Mouse (Mus musculus) mesoderm, embryonic 11.5 days (tissue): ENCODE measurements around the gene Romo1.
A peak's percentile ranks its signal among the peaks of the same experiment; 100 is the strongest.
"Not testable (repeated sequence)": the region's sequence is repeated elsewhere in the genome, so short reads cannot be mapped to it uniquely, and the experiment has no call there.

Experiments used
- DNase-seq: peaks from one replicate; pipeline ENCODE4 v3.0.0-alpha.2; 2012; ENCODE audit warnings: low read depth, low spot score

Romo1 gene

GRCm38 (mm10) chr2:156143953-156144724 lies at the start of gene Romo1, which contains the start of gene Nfs1:
TSS of gene Romo1 (plus strand) at chr2:156144039.
TSS of gene Nfs1 (minus strand) at chr2:156144186.
- peak; percentile 97 for DNase-seq

GRCm38 (mm10) chr2:156110627-156111357 lies 33.0 kb upstream of the Romo1 start:
- DNase-seq = peak; percentile 40

GRCm38 (mm10) chr2:156111358-156112079 lies 32.3 kb upstream of the Romo1 start, which contains the start of the genes Cpne1 and Rbm12:
TSS of gene Cpne1 (minus strand) at chr2:156111965.
TSS of gene Rbm12 (minus strand) at chr2:156111978.
- DNase-seq = peak; percentile 93

GRCm38 (mm10) chr2:156112080-156112423 lies 31.8 kb upstream of the Romo1 start:
- DNase-seq = not testable (repeated sequence)

GRCm38 (mm10) chr2:156119566-156119965 lies 24.3 kb upstream of the Romo1 start:
- DNase-seq = no peak

GRCm38 (mm10) chr2:156123731-156124130 lies 20.1 kb upstream of the Romo1 start:
- no peak for DNase-seq

- no peak for DNase-seq
Measured at GRCm38 (mm10) chr2:156126992-156127391, 16.8 kb upstream of the Romo1 start, which contains the start of gene Gm28036. TSS of gene Gm28036 (minus strand) at chr2:156127092.

- no peak for DNase-seq
Measured at GRCm38 (mm10) chr2:156134161-156134560, 9.7 kb upstream of the Romo1 start.

- no peak for DNase-seq
Measured at GRCm38 (mm10) chr2:156135695-156136094, 8.1 kb upstream of the Romo1 start.

- DNase-seq = no peak
Measured at GRCm38 (mm10) chr2:156142820-156143219, 1.0 kb upstream of the Romo1 start.

GRCm38 (mm10) chr2:156143367-156143766 lies 472 bp upstream of the Romo1 start:
- DNase-seq = no peak

- DNase-seq = no peak
Measured at GRCm38 (mm10) chr2:156145486-156146130, 1.8 kb downstream of the Romo1 start.

- DNase-seq = no peak
Measured at GRCm38 (mm10) chr2:156146272-156146989, 2.6 kb downstream of the Romo1 start.

GRCm38 (mm10) chr2:156147316-156147915 lies 3.6 kb downstream of the Romo1 start:
- no peak for DNase-seq

- DNase-seq = no peak
Measured at GRCm38 (mm10) chr2:156151538-156151937, 7.7 kb downstream of the Romo1 start.

GRCm38 (mm10) chr2:156165478-156165877 lies 21.6 kb downstream of the Romo1 start:
- no peak for DNase-seq

- DNase-seq = no peak
Measured at GRCm38 (mm10) chr2:156166557-156166956, 22.7 kb downstream of the Romo1 start.

GRCm38 (mm10) chr2:156177079-156177478 lies 33.2 kb downstream of the Romo1 start:
- no peak for DNase-seq

- DNase-seq = no peak
Measured at GRCm38 (mm10) chr2:156177651-156178050, 33.8 kb downstream of the Romo1 start.

- peak; percentile 87 for DNase-seq
Measured at GRCm38 (mm10) chr2:156179046-156179795, 35.4 kb downstream of the Romo1 start.
